Mouse (Mus musculus): ENCODE data around the gene Pdcd1lg2. TPM values are rescaled to one million over a fixed set of nuclear protein-coding genes. Genes with fewer than 3 reads are reported as not detected.

The Pdcd1lg2 gene
- polyA plus RNA-seq (2012; rRNA removed), result not detected in 2 replicates

GRCm38 (mm10) chr19:29410619-29411018 is at the start of gene Pdcd1lg2:
Pdcd1lg2 (plus strand) TSS chr19:29410919.

GRCm38 (mm10) chr19:29366969-29367622 is 43.6 kb upstream of the Pdcd1lg2 start, which contains the start of the genes Plgrkt and Cd274:
Plgrkt (minus strand) TSS chr19:29367390.
Cd274 (plus strand) TSS chr19:29367455.

Other genes starting within 250 kb of the Pdcd1lg2 start
- gene Jak2, start 159.1 kb upstream of the Pdcd1lg2 start, polyA plus RNA-seq (2012; rRNA removed), result 15.1 and 17.9 TPM in 2 replicates
- gene Insl6, start 85.6 kb upstream of the Pdcd1lg2 start, polyA plus RNA-seq (2012; rRNA removed), result 3.3 and 4.0 TPM in 2 replicates
- gene Rln1, start 76.2 kb upstream of the Pdcd1lg2 start, polyA plus RNA-seq (2012; rRNA removed), result 0.43 and 0.54 TPM in 2 replicates
- 25.4 and 38.4 TPM in 2 replicates for gene Plgrkt, start 43.5 kb upstream of the Pdcd1lg2 start, polyA plus RNA-seq (2012; rRNA removed)
- 0.60 and 0.86 TPM in 2 replicates for gene Cd274, start 43.5 kb upstream of the Pdcd1lg2 start, polyA plus RNA-seq (2012; rRNA removed)
- 19.6 and 30.5 TPM in 2 replicates for gene Ric1, start 111.4 kb downstream of the Pdcd1lg2 start, polyA plus RNA-seq (2012; rRNA removed)
- gene Ermp1, start 237.5 kb downstream of the Pdcd1lg2 start, polyA plus RNA-seq (2012; rRNA removed), result 10.7 and 13.2 TPM in 2 replicates

Data from central nervous system, embryonic 11.5 days (tissue).